In the genomic region with DNA sequence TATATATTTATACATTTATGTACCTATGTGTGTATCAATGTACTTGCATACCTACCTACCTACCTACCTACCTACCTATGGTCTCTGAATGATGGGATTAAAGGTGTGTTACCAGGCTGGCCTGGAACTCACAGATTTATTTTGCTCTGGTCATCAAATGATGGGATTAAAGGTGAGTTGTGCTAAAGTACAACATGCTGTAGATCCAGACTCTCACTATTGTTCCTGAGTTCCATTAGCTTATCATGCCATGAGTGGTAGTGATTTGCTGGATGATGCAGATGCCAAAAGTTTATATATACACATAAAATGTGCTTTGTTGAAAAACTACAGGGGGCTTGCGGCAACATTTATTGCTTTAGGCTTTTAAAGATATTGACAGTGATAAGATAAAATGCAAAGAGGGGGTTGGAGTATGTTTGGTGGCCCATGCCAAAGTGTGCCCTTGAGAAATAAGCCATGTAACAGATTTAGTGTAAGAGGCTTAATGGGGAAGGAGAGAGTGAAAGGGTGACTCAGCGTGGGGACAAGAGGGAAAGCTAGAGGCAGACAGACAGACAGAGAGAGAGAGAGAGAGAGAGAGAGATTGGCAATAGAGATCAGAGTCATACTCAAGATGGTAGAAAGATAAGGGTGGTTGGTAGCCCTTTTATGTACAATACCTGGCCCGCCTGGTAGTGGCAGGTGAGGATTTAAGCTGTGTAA, we compare ENCODE assay signal across 10 mouse cellular contexts. TPM values are rescaled to one million over a fixed set of nuclear protein-coding genes. Genes with fewer than 3 reads are reported as not detected.
DNase-seq lines count a peak whose midpoint lies in the region; ATAC-seq lines count a peak whose summit lies in the region.
"Had no signal": no experiment of that assay in that cellular context is flagged by ENCODE, and none has a peak within 500 bp of the region (broad histone marks: within the 10 kb centered on the region; RNA-seq: fewer than 3 reads in every experiment).

No protein-coding gene starts in this region.

- no peak for ATAC-seq in erythroblast, adult 5-6 weeks (replicated peaks; ENCODE audit: low FRiP score, poor library complexity, severe bottlenecking)
- no peak for ATAC-seq in midbrain, embryonic 11.5 days (ENCODE audit: low FRiP score)
- ATAC-seq in midbrain, embryonic 15.5 days (replicated peaks), result no peak
- no peak for ATAC-seq in intestine, embryonic 14.5 days (replicated peaks; ENCODE audit: low FRiP score, low TSS enrichment, low read depth)
- no peak for ATAC-seq in stomach, embryonic 15.5 days (ENCODE audit: insufficient read depth, low FRiP score, low read depth)

- WGBS in midbrain, embryonic 11.5 days, result 78% methylated on average over 3 of the region's 3 CpGs
- WGBS in midbrain, embryonic 15.5 days, result 78% methylated on average over 3 of the region's 3 CpGs
- WGBS in intestine, embryonic 14.5 days, result 74% methylated on average over 3 of the region's 3 CpGs
- whole genome bisulfite sequencing in stomach, embryonic 15.5 days, result 68% methylated on average over 3 of the region's 3 CpGs

- H3K9ac ChIP-seq in midbrain, embryonic 11.5 days (ENCODE audit: low read length), result no peak overlapping the region
- H3K9ac ChIP-seq in midbrain, embryonic 15.5 days, result no peak overlapping the region
- peak overlapping the region; percentile 92; the same call in 1 of the 2 replicates for H3K9ac ChIP-seq in intestine, embryonic 14.5 days (ENCODE audit: low read length)
- no peak overlapping the region for H3K9ac ChIP-seq in stomach, embryonic 15.5 days

- DNase-seq in midbrain, embryonic 11.5 days (ENCODE audit: low spot score, missing footprints), result peak; percentile 86
- no peak for DNase-seq in intestine, embryonic 14.5 days (ENCODE audit: low spot score)
- no peak for DNase-seq in right cerebral cortex, postnatal 14 days
- no peak for DNase-seq in frontal cortex, adult 2 months (ENCODE audit: extremely low spot score in 1 of 2, low spot score in 1 of 2)
- DNase-seq: kidney, adult 9 months had no signal

- H3K36me3 ChIP-seq in erythroblast, embryonic 14.5 days (ENCODE audit: control insufficient read depth), result peaks cover 32% of the 10 kb centered on the region
- H3K36me3 ChIP-seq in midbrain, embryonic 11.5 days (ENCODE audit: control insufficient read depth, insufficient read depth, low read length), result no peaks in the 10 kb centered on the region
- no peaks in the 10 kb centered on the region for H3K36me3 ChIP-seq in midbrain, embryonic 15.5 days (replicated peaks)
- H3K36me3 ChIP-seq in intestine, embryonic 14.5 days (ENCODE audit: control insufficient read depth, insufficient read depth, low read length), result no peaks in the 10 kb centered on the region
- H3K36me3 ChIP-seq in stomach, embryonic 15.5 days, result no peaks in the 10 kb centered on the region

- peaks cover 60% of the 10 kb centered on the region for H3K4me1 ChIP-seq in erythroblast, embryonic 14.5 days (ENCODE audit: control insufficient read depth)
- peaks cover 15% of the 10 kb centered on the region for H3K4me1 ChIP-seq in midbrain, embryonic 11.5 days (ENCODE audit: control insufficient read depth, insufficient read depth, low read length)
- H3K4me1 ChIP-seq in midbrain, embryonic 15.5 days, result peaks cover 27% of the 10 kb centered on the region
- peaks cover 16% of the 10 kb centered on the region for H3K4me1 ChIP-seq in intestine, embryonic 14.5 days (replicated peaks; ENCODE audit: control insufficient read depth, insufficient read depth, low read length)
- peaks cover 16% of the 10 kb centered on the region for H3K4me1 ChIP-seq in stomach, embryonic 15.5 days

- H3K27ac ChIP-seq in midbrain, embryonic 11.5 days (ENCODE audit: low read depth, low read length), result no peak overlapping the region; the same call in 1 of the 2 replicates
- H3K27ac ChIP-seq in midbrain, embryonic 15.5 days, result no peak overlapping the region
- H3K27ac ChIP-seq in intestine, embryonic 14.5 days (ENCODE audit: low read depth), result no peak overlapping the region
- no peak overlapping the region; the same call in 1 of the 2 replicates for H3K27ac ChIP-seq in stomach, embryonic 15.5 days

- H3K4me3 ChIP-seq in erythroblast, embryonic 14.5 days (replicated peaks), result peak overlapping the region; percentile 75
- no peak overlapping the region for H3K4me3 ChIP-seq in midbrain, embryonic 11.5 days (ENCODE audit: low read depth, low read length)
- H3K4me3 ChIP-seq in midbrain, embryonic 15.5 days, result no peak overlapping the region
- H3K4me3 ChIP-seq in intestine, embryonic 14.5 days (ENCODE audit: low read depth, low read length), result peak overlapping the region; percentile 54
- peak overlapping the region; percentile 8; the same call in 1 of the 2 replicates for H3K4me3 ChIP-seq in stomach, embryonic 15.5 days (replicated peaks)

- H3K27me3 ChIP-seq in erythroblast, embryonic 14.5 days (ENCODE audit: control insufficient read depth), result no peaks in the 10 kb centered on the region
- no peaks in the 10 kb centered on the region for H3K27me3 ChIP-seq in midbrain, embryonic 11.5 days (ENCODE audit: control insufficient read depth, insufficient read depth, low read length)
- no peaks in the 10 kb centered on the region for H3K27me3 ChIP-seq in midbrain, embryonic 15.5 days (replicated peaks)
- no peaks in the 10 kb centered on the region for H3K27me3 ChIP-seq in intestine, embryonic 14.5 days (replicated peaks; ENCODE audit: control insufficient read depth, insufficient read depth, low read length)
- no peaks in the 10 kb centered on the region for H3K27me3 ChIP-seq in stomach, embryonic 15.5 days (replicated peaks)

- H3K4me2 ChIP-seq in midbrain, embryonic 11.5 days, result peak overlapping the region; percentile 45
- H3K4me2 ChIP-seq in midbrain, embryonic 15.5 days, result no peak overlapping the region
- peak overlapping the region; percentile 70 for H3K4me2 ChIP-seq in intestine, embryonic 14.5 days (ENCODE audit: low read length)
- peak overlapping the region; percentile 70 for H3K4me2 ChIP-seq in stomach, embryonic 15.5 days

- H3K9me3 ChIP-seq in erythroblast, embryonic 14.5 days (ENCODE audit: control insufficient read depth, low read length), result no peaks in the 10 kb centered on the region
- H3K9me3 ChIP-seq in midbrain, embryonic 11.5 days (ENCODE audit: control insufficient read depth, low read length), result no peaks in the 10 kb centered on the region
- no peaks in the 10 kb centered on the region for H3K9me3 ChIP-seq in midbrain, embryonic 15.5 days
- H3K9me3 ChIP-seq in intestine, embryonic 14.5 days (ENCODE audit: control insufficient read depth, low read length), result no peaks in the 10 kb centered on the region
- H3K9me3 ChIP-seq in stomach, embryonic 15.5 days, result no peaks in the 10 kb centered on the region

RNA-seq across cellular contexts. Expression of a gene that starts 1.9 kb away (rescaled TPM):
- polyA plus RNA-seq in erythroblast, embryonic 14.5 days (2012), result 8.8 and 11.7 TPM in 2 replicates
- total RNA-seq in erythroblast, adult 5-6 weeks (2015; ENCODE audit: low replicate concordance), result 74.4 and 97.2 TPM in 2 replicates
- total RNA-seq in erythroblast, adult 5-6 weeks (2017; ENCODE audit: low replicate concordance), result 54.5 and 131 TPM in 2 replicates
- 4.0 and 4.8 TPM in 2 replicates for polyA plus RNA-seq in midbrain, embryonic 11.5 days (2014; fragmentation: Nextera tagmentation; extraction: Ambion mirVana)
- polyA plus RNA-seq in midbrain, embryonic 15.5 days (2015; fragmentation: Nextera tagmentation; extraction: Ambion mirVana), result 2.2 TPM in 1 of 2 replicates, not detected in the other
- polyA plus RNA-seq in intestine, embryonic 14.5 days (2014; fragmentation: Nextera tagmentation; extraction: Ambion mirVana), result 6.1 and 8.1 TPM in 2 replicates
- 6.5 and 7.3 TPM in 2 replicates for polyA plus RNA-seq in stomach, embryonic 15.5 days (2015; fragmentation: Nextera tagmentation; extraction: Ambion mirVana)
- 0.46 and 0.82 TPM in 2 replicates for polyA plus RNA-seq in frontal cortex, adult 2 months (2012; rRNA removed)
- total RNA-seq: monocyte, adult 5-6 weeks had no signal

RNA-seq across cellular contexts. Expression of a gene that starts 3.5 kb away (rescaled TPM):
- 52.5 and 62.7 TPM in 2 replicates for polyA plus RNA-seq in erythroblast, embryonic 14.5 days (2012)
- 20.7 and 32.7 TPM in 2 replicates for total RNA-seq in erythroblast, adult 5-6 weeks (2015; ENCODE audit: low replicate concordance)
- 925 and 1,298 TPM in 2 replicates for total RNA-seq in erythroblast, adult 5-6 weeks (2017; ENCODE audit: low replicate concordance)
- 6.4 and 9.1 TPM in 2 replicates for polyA plus RNA-seq in midbrain, embryonic 11.5 days (2014; fragmentation: Nextera tagmentation; extraction: Ambion mirVana)
- 0.69 TPM in 1 of 2 replicates, not detected in the other for polyA plus RNA-seq in midbrain, embryonic 15.5 days (2015; fragmentation: Nextera tagmentation; extraction: Ambion mirVana)
- polyA plus RNA-seq in intestine, embryonic 14.5 days (2014; fragmentation: Nextera tagmentation; extraction: Ambion mirVana), result 12.1 and 15.7 TPM in 2 replicates
- polyA plus RNA-seq in stomach, embryonic 15.5 days (2015; fragmentation: Nextera tagmentation; extraction: Ambion mirVana), result 4.1 and 13.0 TPM in 2 replicates
- 3.9 and 9.2 TPM in 2 replicates for polyA plus RNA-seq in frontal cortex, adult 2 months (2012; rRNA removed)
- total RNA-seq: monocyte, adult 5-6 weeks had no signal

RNA-seq across cellular contexts. Expression of a gene that starts 6.0 kb away (rescaled TPM):
- 0.43 and 3.0 TPM in 2 replicates for polyA plus RNA-seq in erythroblast, embryonic 14.5 days (2012)
- total RNA-seq in erythroblast, adult 5-6 weeks (2015; ENCODE audit: low replicate concordance), result 13.4 and 18.2 TPM in 2 replicates
- 63.0 and 67.3 TPM in 2 replicates for total RNA-seq in erythroblast, adult 5-6 weeks (2017; ENCODE audit: low replicate concordance)
- 0.44 and 0.87 TPM in 2 replicates for polyA plus RNA-seq in midbrain, embryonic 11.5 days (2014; fragmentation: Nextera tagmentation; extraction: Ambion mirVana)
- polyA plus RNA-seq in midbrain, embryonic 15.5 days (2015; fragmentation: Nextera tagmentation; extraction: Ambion mirVana), result 0.15 and 0.44 TPM in 2 replicates
- polyA plus RNA-seq in intestine, embryonic 14.5 days (2014; fragmentation: Nextera tagmentation; extraction: Ambion mirVana), result 0.47 and 1.1 TPM in 2 replicates
- polyA plus RNA-seq in stomach, embryonic 15.5 days (2015; fragmentation: Nextera tagmentation; extraction: Ambion mirVana), result 1.0 and 1.5 TPM in 2 replicates
- 0.15 and 0.44 TPM in 2 replicates for polyA plus RNA-seq in frontal cortex, adult 2 months (2012; rRNA removed)

RNA-seq across cellular contexts. Expression of a gene that starts 6.3 kb away (rescaled TPM):
- polyA plus RNA-seq in erythroblast, embryonic 14.5 days (2012), result 10.1 and 19.7 TPM in 2 replicates
- 19.8 and 50.6 TPM in 2 replicates for total RNA-seq in erythroblast, adult 5-6 weeks (2015; ENCODE audit: low replicate concordance)
- total RNA-seq in erythroblast, adult 5-6 weeks (2017; ENCODE audit: low replicate concordance), result 443 and 524 TPM in 2 replicates
- polyA plus RNA-seq in midbrain, embryonic 11.5 days (2014; fragmentation: Nextera tagmentation; extraction: Ambion mirVana), result 3.3 and 3.6 TPM in 2 replicates
- polyA plus RNA-seq in midbrain, embryonic 15.5 days (2015; fragmentation: Nextera tagmentation; extraction: Ambion mirVana), result 3.3 and 5.1 TPM in 2 replicates
- 6.5 and 6.9 TPM in 2 replicates for polyA plus RNA-seq in intestine, embryonic 14.5 days (2014; fragmentation: Nextera tagmentation; extraction: Ambion mirVana)
- 6.1 and 7.3 TPM in 2 replicates for polyA plus RNA-seq in stomach, embryonic 15.5 days (2015; fragmentation: Nextera tagmentation; extraction: Ambion mirVana)
- polyA plus RNA-seq in frontal cortex, adult 2 months (2012; rRNA removed), result 26.6 and 33.5 TPM in 2 replicates

RNA-seq across cellular contexts. Expression of a gene that starts 6.7 kb away (rescaled TPM):
- 1.3 and 3.3 TPM in 2 replicates for polyA plus RNA-seq in erythroblast, embryonic 14.5 days (2012)
- total RNA-seq in erythroblast, adult 5-6 weeks (2015; ENCODE audit: low replicate concordance), result 12.7 and 21.7 TPM in 2 replicates
- 51.2 and 57.7 TPM in 2 replicates for total RNA-seq in erythroblast, adult 5-6 weeks (2017; ENCODE audit: low replicate concordance)
- polyA plus RNA-seq in midbrain, embryonic 11.5 days (2014; fragmentation: Nextera tagmentation; extraction: Ambion mirVana), result 1.2 and 1.3 TPM in 2 replicates
- 0.27 and 0.32 TPM in 2 replicates for polyA plus RNA-seq in midbrain, embryonic 15.5 days (2015; fragmentation: Nextera tagmentation; extraction: Ambion mirVana)
- 1.1 and 1.2 TPM in 2 replicates for polyA plus RNA-seq in intestine, embryonic 14.5 days (2014; fragmentation: Nextera tagmentation; extraction: Ambion mirVana)
- polyA plus RNA-seq in stomach, embryonic 15.5 days (2015; fragmentation: Nextera tagmentation; extraction: Ambion mirVana), result 0.83 and 0.94 TPM in 2 replicates
- 0.22 and 0.59 TPM in 2 replicates for polyA plus RNA-seq in frontal cortex, adult 2 months (2012; rRNA removed)

Comparison
In these comparisons a context has a peak if more than half of its experiments do, and no peak if none do; other contexts are left out.
1. H3K4me3 ChIP-seq: peak in erythroblast, embryonic 14.5 days (single experiment), intestine, embryonic 14.5 days (single experiment) and stomach, embryonic 15.5 days (single experiment); none in midbrain, embryonic 11.5 days (single experiment) and midbrain, embryonic 15.5 days (single experiment).